Mouse (Mus musculus) erythroblast, embryonic 14.5 days (primary cell): ENCODE measurements around the gene Msh3. TPM values are rescaled to one million over a fixed set of nuclear protein-coding genes. Genes with fewer than 3 reads are reported as not detected.

Source experiments
- H3K27me3 ChIP-seq: 2 replicates; pipeline ENCODE4 v1.6.1; 2012; ENCODE audit warnings: inconsistent platforms; ENCODE audit not compliant: control insufficient read depth
- H3K36me3 ChIP-seq: 2 replicates; pipeline ENCODE4 v1.6.1; 2012; ENCODE audit warnings: mild to moderate bottlenecking, inconsistent platforms; ENCODE audit not compliant: control insufficient read depth
- H3K4me1 ChIP-seq: 2 replicates; pipeline ENCODE4 v1.6.1; 2012; ENCODE audit warnings: inconsistent platforms; ENCODE audit not compliant: control insufficient read depth
- H3K4me3 ChIP-seq: replicated peaks from 2 replicates; pipeline ENCODE3; 2012; ENCODE audit warnings: moderate library complexity, mild to moderate bottlenecking, inconsistent platforms
- H3K9me3 ChIP-seq: 2 replicates; pipeline ENCODE4 v1.6.1; 2012; ENCODE audit warnings: low read length, inconsistent platforms, mixed read lengths; ENCODE audit not compliant: control insufficient read depth
- GATA1 ChIP-seq: IDR thresholded peaks from 2 replicates; pipeline ENCODE4 v1.6.1; 2012; ENCODE audit warnings: low read length, inconsistent platforms, mixed read lengths
- TAL1 ChIP-seq: IDR thresholded peaks from 3 replicates; pipeline ENCODE4 v1.6.1; 2012; ENCODE audit warnings: low read length, inconsistent platforms, mixed read lengths
- polyA plus RNA-seq: library from polyadenylated mRNA; stranded (reverse); fragments of >175 nt; gene quantifications from 2 replicates; pipeline ENCODE4 v1.2.3, GENCODE M21; 2012

The Msh3 gene
- polyA plus RNA-seq, 1 experiment: 0.54 TPM

- H3K36me3 ChIP-seq: peaks cover 59% of the 10 kb centered on the region
- H3K27me3 ChIP-seq: no peaks in the 10 kb centered on the region
- H3K4me1 ChIP-seq: peaks cover 7% of the 10 kb centered on the region
- TF ChIP-seq TAL1 (no peak), GATA1 (no peak)
- H3K4me3 ChIP-seq: no peak overlapping the region
- H3K9me3 ChIP-seq: no peaks in the 10 kb centered on the region
Measured at GRCm38 (mm10) chr13:92336857-92337256, 17.9 kb downstream of the Msh3 start.

- peaks cover 60% of the 10 kb centered on the region for H3K36me3 ChIP-seq
- no peaks in the 10 kb centered on the region for H3K9me3 ChIP-seq
- H3K4me3 ChIP-seq: no peak overlapping the region
- H3K27me3 ChIP-seq: no peaks in the 10 kb centered on the region
- TF ChIP-seq TAL1: no peak
- peaks cover 3% of the 10 kb centered on the region for H3K4me1 ChIP-seq
Measured at GRCm38 (mm10) chr13:92332103-92332879, 22.5 kb downstream of the Msh3 start.

GRCm38 (mm10) chr13:92330621-92331020 is 24.2 kb downstream of the Msh3 start:
- Histone ChIP-seq H3K4me3 (no peak overlapping the region), H3K36me3 (peaks cover 57% of the 10 kb centered on the region), H3K9me3 (no peaks in the 10 kb centered on the region), H3K27me3 (no peaks in the 10 kb centered on the region), H3K4me1 (peaks cover 6% of the 10 kb centered on the region)
- TF ChIP-seq TAL1: no peak
- TF ChIP-seq GATA1: no peak

- H3K9me3 ChIP-seq: no peaks in the 10 kb centered on the region
- H3K27me3 ChIP-seq: no peaks in the 10 kb centered on the region
- H3K4me3 ChIP-seq: no peak overlapping the region
- no peak for TF ChIP-seq TAL1
- peaks cover 6% of the 10 kb centered on the region for H3K4me1 ChIP-seq
- peaks cover 65% of the 10 kb centered on the region for H3K36me3 ChIP-seq
Measured at GRCm38 (mm10) chr13:92328000-92328399, 26.8 kb downstream of the Msh3 start.

GRCm38 (mm10) chr13:92326030-92326429 is 28.8 kb downstream of the Msh3 start:
- H3K4me1 ChIP-seq: peaks cover 6% of the 10 kb centered on the region
- TF ChIP-seq GATA1 (no peak), TAL1 (no peak)
- H3K4me3 ChIP-seq: no peak overlapping the region
- no peaks in the 10 kb centered on the region for H3K9me3 ChIP-seq
- peaks cover 63% of the 10 kb centered on the region for H3K36me3 ChIP-seq
- no peaks in the 10 kb centered on the region for H3K27me3 ChIP-seq

GRCm38 (mm10) chr13:92320770-92321169 is 34.0 kb downstream of the Msh3 start:
- H3K4me1 ChIP-seq: no peaks in the 10 kb centered on the region; the same call in 1 of the 2 replicates
- H3K27me3 ChIP-seq: no peaks in the 10 kb centered on the region
- peaks cover 63% of the 10 kb centered on the region for H3K36me3 ChIP-seq
- TF ChIP-seq GATA1: no peak
- TF ChIP-seq TAL1: no peak
- no peaks in the 10 kb centered on the region for H3K9me3 ChIP-seq
- H3K4me3 ChIP-seq: no peak overlapping the region

- no peaks in the 10 kb centered on the region; the same call in 1 of the 2 replicates for H3K4me1 ChIP-seq
- no peaks in the 10 kb centered on the region for H3K27me3 ChIP-seq
- no peak for TF ChIP-seq GATA1
- no peak for TF ChIP-seq TAL1
- H3K4me3 ChIP-seq: no peak overlapping the region
- H3K36me3 ChIP-seq: peaks cover 57% of the 10 kb centered on the region
- H3K9me3 ChIP-seq: no peaks in the 10 kb centered on the region
Measured at GRCm38 (mm10) chr13:92314613-92315012, 40.2 kb downstream of the Msh3 start.

GRCm38 (mm10) chr13:92305680-92306079 is 49.1 kb downstream of the Msh3 start, which contains the start of gene Gm20379:
Gene Gm20379 (plus strand): TSS chr13:92305980.
- Histone ChIP-seq H3K4me1 (no peaks in the 10 kb centered on the region), H3K4me3 (no peak within 1 kb of the TSS), H3K27me3 (no peaks in the 10 kb centered on the region), H3K36me3 (peaks cover 53% of the 10 kb centered on the region), H3K9me3 (no peaks in the 10 kb centered on the region)
- TF ChIP-seq GATA1 (no peak), TAL1 (no peak)

GRCm38 (mm10) chr13:92304291-92304690 is 50.5 kb downstream of the Msh3 start:
- TF ChIP-seq TAL1 (no peak), GATA1 (no peak)

More at GRCm38 (mm10) chr13:92304291-92304690, 50.5 kb downstream of the Msh3 start:
- Histone ChIP-seq H3K4me1 (no peaks in the 10 kb centered on the region), H3K36me3 (peaks cover 55% of the 10 kb centered on the region), H3K4me3 (no peak overlapping the region), H3K9me3 (no peaks in the 10 kb centered on the region), H3K27me3 (no peaks in the 10 kb centered on the region)
